Mouse (Mus musculus): ENCODE data around the gene Hypm. TPM values are rescaled to one million over a fixed set of nuclear protein-coding genes. Genes with fewer than 3 reads are reported as not detected.

The Hypm gene
- polyA plus RNA-seq (2015; fragmentation: Nextera tagmentation; extraction: Ambion mirVana) = not detected in 2 replicates

GRCm38 (mm10) chrX:9846628-9847027 lies at the start of gene Hypm:
TSS of gene Hypm (plus strand) at chrX:9846928.
- DNase-seq (ENCODE audit: low spot score) = no peak

GRCm38 (mm10) chrX:9810101-9810500 lies 36.6 kb upstream of the Hypm start:
- DNase-seq (ENCODE audit: low spot score) = no peak

- no peak for DNase-seq (ENCODE audit: low spot score)
Observed at GRCm38 (mm10) chrX:9812469-9812868, 34.3 kb upstream of the Hypm start.

GRCm38 (mm10) chrX:9834779-9835178 lies 11.9 kb upstream of the Hypm start:
- no peak for DNase-seq (ENCODE audit: low spot score)

- no peak for DNase-seq (ENCODE audit: low spot score)
Observed at GRCm38 (mm10) chrX:9849403-9849802, 2.7 kb downstream of the Hypm start, which contains the start of gene H2al3. TSS of gene H2al3 (plus strand) at chrX:9849703.

- DNase-seq (ENCODE audit: low spot score) = no peak
Observed at GRCm38 (mm10) chrX:9861859-9862258, 15.1 kb downstream of the Hypm start.

- DNase-seq (ENCODE audit: low spot score) = no peak
Observed at GRCm38 (mm10) chrX:9875519-9875918, 28.8 kb downstream of the Hypm start.

- DNase-seq (ENCODE audit: low spot score) = no peak
Observed at GRCm38 (mm10) chrX:9885322-9885721, 38.6 kb downstream of the Hypm start, which contains the start of gene Sytl5. TSS of gene Sytl5 (plus strand) at chrX:9885622.

Other genes starting within 250 kb of the Hypm start
- gene Dynlt3, start 183.9 kb upstream of the Hypm start, polyA plus RNA-seq (2015; fragmentation: Nextera tagmentation; extraction: Ambion mirVana) = 51.3 and 54.6 TPM in 2 replicates
- not detected in 2 replicates for gene H2al3, start 2.8 kb downstream of the Hypm start, polyA plus RNA-seq (2015; fragmentation: Nextera tagmentation; extraction: Ambion mirVana)
- 0.08 TPM in 1 of 2 replicates, not detected in the other for gene Sytl5, start 38.7 kb downstream of the Hypm start, polyA plus RNA-seq (2015; fragmentation: Nextera tagmentation; extraction: Ambion mirVana)

All from thymus, postnatal 0 days (tissue).